Mouse (Mus musculus): ENCODE data around the gene Kat8. TPM values are rescaled to one million over a fixed set of nuclear protein-coding genes. Genes with fewer than 3 reads are reported as not detected.
"Not testable (repeated sequence)": the region's sequence is repeated elsewhere in the genome, so short reads cannot be mapped to it uniquely, and the experiment has no call there.

Gene Kat8
- total RNA-seq, 2 experiments from 2014 or later: 34.7 to 35.4 TPM

- intact Hi-C loops (cut with DNase I): loop anchor here (2.0 to 5.0 kb wide), 2 partner anchors 14 to 57 kb away; partner anchors contain the start of genes Stx1b and Stx4a
These were observed 33.0 kb upstream of the Kat8 start for GRCm38 (mm10) chr7:127879301-127879700.

DNA sequence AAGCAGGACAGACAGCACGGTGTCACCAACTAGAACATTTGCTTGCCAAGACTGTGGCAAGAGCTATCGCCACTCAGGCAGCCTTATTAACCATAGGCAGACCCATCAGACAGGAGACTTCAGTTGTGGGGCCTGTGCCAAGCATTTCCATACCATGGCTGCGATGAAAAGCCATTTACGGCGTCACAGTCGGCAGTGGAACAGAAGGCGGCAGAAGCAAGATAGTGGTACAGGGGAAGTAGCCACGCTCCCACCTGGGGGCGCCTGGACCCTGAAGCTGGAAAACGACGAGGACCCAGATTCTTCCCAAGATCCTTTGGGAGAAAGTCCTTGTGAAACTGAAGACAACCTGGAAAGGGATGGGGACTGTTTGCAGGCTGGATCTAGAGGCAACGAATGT is 31.9 kb upstream of the Kat8 start:
- TF ChIP-seq CTCF (IDR thresholded peaks at IDR 0.05): no peak
- no peak overlapping the region for H3K27ac ChIP-seq
- DNase-seq (ENCODE audit: extremely low spot score in 1 of 2, low spot score in 2 of 2): no peak
- intact Hi-C loops (cut with DNase I): no loop called here
- no peak overlapping the region for H3K4me3 ChIP-seq

More at GRCm38 (mm10) chr7:127879301-127879700, 33.0 kb upstream of the Kat8 start:
- DNase-seq (ENCODE audit: extremely low spot score in 1 of 2, low spot score in 2 of 2): no peak
- no peak for TF ChIP-seq CTCF (IDR thresholded peaks at IDR 0.05)
- H3K27ac ChIP-seq: no peak overlapping the region
- no peak overlapping the region for H3K4me3 ChIP-seq

GRCm38 (mm10) chr7:127885951-127886350 is 26.4 kb upstream of the Kat8 start:
- DNase-seq (ENCODE audit: extremely low spot score in 1 of 2, low spot score in 2 of 2): peak in 1 of 2 experiments; percentile 36
- no peak overlapping the region for H3K4me3 ChIP-seq
- no peak overlapping the region for H3K27ac ChIP-seq
- no peak for TF ChIP-seq CTCF (IDR thresholded peaks at IDR 0.05)
- intact Hi-C loops (cut with DNase I): no loop called here

GRCm38 (mm10) chr7:127886551-127886950 is 25.8 kb upstream of the Kat8 start:
- DNase-seq (ENCODE audit: extremely low spot score in 1 of 2, low spot score in 2 of 2): no peak
- Histone ChIP-seq H3K27ac (no peak overlapping the region), H3K4me3 (no peak overlapping the region)
- intact Hi-C loops (cut with DNase I): no loop called here
- no peak for TF ChIP-seq CTCF (IDR thresholded peaks at IDR 0.05)

- intact Hi-C loops (cut with DNase I): no loop called here
These were observed 25.1 kb upstream of the Kat8 start for GRCm38 (mm10) chr7:127887191-127887590.

DNA sequence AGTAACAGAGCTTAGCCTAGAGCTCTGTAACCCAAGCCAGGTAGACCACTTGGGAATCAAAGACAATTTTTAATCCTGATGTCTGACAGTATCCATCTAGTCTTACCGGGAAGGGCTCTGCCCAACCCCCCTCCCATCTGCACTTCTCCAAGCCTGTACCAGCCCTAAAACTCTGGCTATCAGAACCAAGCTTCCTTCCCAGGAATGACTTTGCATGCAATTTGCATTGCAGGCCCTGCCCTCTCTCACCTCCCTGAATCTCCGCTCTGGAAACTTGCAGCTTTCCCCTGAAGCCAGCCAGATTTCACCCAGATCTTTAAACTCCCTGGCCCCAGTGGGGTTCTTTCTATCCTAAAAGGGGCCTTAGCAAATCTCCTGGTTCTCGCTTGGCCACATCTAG is 24.5 kb upstream of the Kat8 start:
- TF ChIP-seq CTCF (IDR thresholded peaks at IDR 0.05): no peak
- DNase-seq (ENCODE audit: extremely low spot score in 1 of 2, low spot score in 2 of 2): no peak
- no peak overlapping the region for H3K27ac ChIP-seq
- intact Hi-C loops (cut with DNase I): no loop called here
- no peak overlapping the region for H3K4me3 ChIP-seq

More at GRCm38 (mm10) chr7:127887191-127887590, 25.1 kb upstream of the Kat8 start:
- Histone ChIP-seq H3K4me3 (no peak overlapping the region), H3K27ac (no peak overlapping the region)
- TF ChIP-seq CTCF (IDR thresholded peaks at IDR 0.05): no peak
- no peak for DNase-seq (ENCODE audit: extremely low spot score in 1 of 2, low spot score in 2 of 2)

GRCm38 (mm10) chr7:127888821-127889220 is 23.5 kb upstream of the Kat8 start:
- H3K4me3 ChIP-seq: no peak overlapping the region
- no peak for TF ChIP-seq CTCF (IDR thresholded peaks at IDR 0.05)
- DNase-seq (ENCODE audit: extremely low spot score in 1 of 2, low spot score in 2 of 2): no peak
- intact Hi-C loops (cut with DNase I): no loop called here
- no peak overlapping the region for H3K27ac ChIP-seq

DNA sequence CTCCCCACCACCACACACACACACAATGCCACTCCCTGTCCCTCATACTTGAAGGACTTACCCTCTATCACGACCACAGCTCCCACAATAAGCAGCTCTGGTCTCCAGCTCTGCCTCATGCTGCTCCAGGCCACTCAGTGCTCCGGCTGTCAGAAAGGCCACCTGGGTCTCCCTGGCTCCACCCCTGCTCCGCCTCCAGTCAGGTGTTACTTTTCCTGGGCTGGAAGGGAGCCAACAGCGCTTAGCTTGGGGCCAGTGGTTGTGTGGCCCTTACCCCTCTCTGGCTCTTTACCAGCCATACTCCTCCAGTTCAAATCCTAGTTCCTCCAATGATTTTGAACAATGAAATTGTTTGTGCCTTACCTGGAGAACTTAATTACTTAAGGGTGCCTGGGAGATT is 21.5 kb upstream of the Kat8 start, which contains the start of gene Prss53:
Gene Prss53, minus strand, starts transcription at position 173 of the 400 bp plus-strand sequence.
- intact Hi-C loops (cut with DNase I): no loop called here
- H3K4me3 ChIP-seq: no peak within 1 kb of the TSS
- no peak within 1 kb of the TSS for H3K27ac ChIP-seq
- no peak for DNase-seq (ENCODE audit: extremely low spot score in 1 of 2, low spot score in 2 of 2)
- no peak for TF ChIP-seq CTCF (IDR thresholded peaks at IDR 0.05)

DNA sequence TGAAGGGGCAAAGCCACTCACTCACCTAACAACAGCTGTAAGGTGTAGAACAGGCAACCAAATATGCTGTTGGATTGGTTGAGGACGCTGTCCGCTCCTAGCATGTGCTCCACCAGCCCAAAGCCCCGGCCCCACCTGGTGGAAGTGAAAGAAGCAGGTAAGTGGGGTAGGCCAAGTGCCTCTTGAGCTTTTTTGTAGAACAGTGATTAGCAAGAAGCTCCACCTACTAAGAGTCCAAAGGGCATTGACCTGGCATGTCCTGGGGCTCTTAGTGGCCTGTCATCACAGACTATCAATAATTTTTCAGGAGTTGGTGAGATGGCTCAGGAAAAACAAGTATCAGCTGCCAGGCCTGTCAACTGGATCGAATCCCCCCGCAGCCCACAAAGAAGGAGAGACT is 17.8 kb upstream of the Kat8 start:
- no peak for TF ChIP-seq CTCF (IDR thresholded peaks at IDR 0.05)

GRCm38 (mm10) chr7:127895442-127895841 is 16.9 kb upstream of the Kat8 start, which contains the start of the genes Gm21974 and Vkorc1:
Gene Gm21974 (minus strand): TSS chr7:127895454.
Gene Vkorc1 (minus strand): TSS chr7:127895617.
- TF ChIP-seq CTCF (IDR thresholded peaks at IDR 0.05): peak; percentile 15
- peak; percentile 89 to 93 for DNase-seq (ENCODE audit: extremely low spot score in 1 of 2, low spot score in 2 of 2)
- peak within 1 kb of the TSS; percentile 68 for H3K4me3 ChIP-seq
- peak within 1 kb of the TSS; percentile 78 for H3K27ac ChIP-seq
- intact Hi-C loops (cut with DNase I): no loop called here

More for the DNA sequence above, 17.8 kb upstream of the Kat8 start:
- no peak for DNase-seq (ENCODE audit: extremely low spot score in 1 of 2, low spot score in 2 of 2)
- intact Hi-C loops (cut with DNase I): no loop called here
- Histone ChIP-seq H3K27ac (no peak overlapping the region), H3K4me3 (peak overlapping the region; percentile 68; the same call in 1 of the 2 replicates)

DNA sequence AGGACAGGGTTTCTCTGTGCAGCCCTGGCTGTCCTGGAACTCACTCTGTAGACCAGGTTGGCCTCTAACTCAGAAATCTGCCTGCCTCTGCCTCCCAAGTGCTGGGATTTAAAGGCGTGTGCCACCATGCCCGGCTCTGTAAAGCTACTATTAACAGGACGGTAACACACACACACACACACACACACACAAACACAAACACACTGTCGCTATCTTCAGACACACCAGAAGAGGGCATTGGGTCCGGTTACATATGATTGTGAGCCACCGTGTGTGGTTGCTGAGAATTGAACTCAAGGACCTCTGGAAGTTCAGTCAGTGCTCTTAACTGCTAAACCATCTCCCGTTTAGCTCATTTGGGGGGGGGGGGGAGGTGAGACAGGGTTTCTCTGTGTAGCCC is 16.4 kb upstream of the Kat8 start:
- Histone ChIP-seq H3K4me3 (peak overlapping the region; percentile 68), H3K27ac (peak overlapping the region; percentile 47; the same call in 1 of the 2 replicates)
- DNase-seq (ENCODE audit: extremely low spot score in 1 of 2, low spot score in 2 of 2); intact Hi-C loops (cut with DNase I): not testable (repeated sequence)

DNA sequence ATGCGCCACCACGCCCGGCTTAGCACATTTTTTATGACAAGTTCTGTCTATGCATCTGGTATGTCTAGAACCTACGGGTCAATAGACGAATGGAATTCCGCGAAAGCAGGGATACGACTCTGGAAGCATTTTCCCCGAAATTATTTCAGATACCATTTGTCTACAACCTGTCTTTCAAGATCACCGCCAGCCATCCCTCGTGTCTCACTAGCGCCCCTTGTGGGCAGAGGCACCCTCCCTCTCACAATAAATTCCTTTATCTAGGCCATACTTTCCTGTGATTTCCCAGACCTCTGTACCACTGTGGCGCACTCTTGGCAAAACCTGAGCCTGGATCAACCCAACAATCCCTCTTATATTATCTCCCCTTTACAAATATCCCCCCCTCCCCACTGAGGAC is 15.9 kb upstream of the Kat8 start:
- intact Hi-C loops (cut with DNase I): no loop called here
- Histone ChIP-seq H3K4me3 (no peak overlapping the region), H3K27ac (no peak overlapping the region)
- peak; percentile 76 for TF ChIP-seq CTCF (IDR thresholded peaks at IDR 0.05)
- peak in 1 of 2 experiments; percentile 51 for DNase-seq (ENCODE audit: extremely low spot score in 1 of 2, low spot score in 2 of 2)

- Histone ChIP-seq H3K27ac (no peak overlapping the region), H3K4me3 (no peak overlapping the region)
- no peak for DNase-seq (ENCODE audit: extremely low spot score in 1 of 2, low spot score in 2 of 2)
- no peak for TF ChIP-seq CTCF (IDR thresholded peaks at IDR 0.05)
- intact Hi-C loops (cut with DNase I): no loop called here
These were observed 14.8 kb upstream of the Kat8 start for GRCm38 (mm10) chr7:127897542-127897941.

Measured in left cerebral cortex, adult 2 months (tissue).